Mouse (Mus musculus) hindbrain, embryonic 10.5 days (tissue): ENCODE results near the gene Eps15. TPM values are rescaled to one million over a fixed set of nuclear protein-coding genes. Genes with fewer than 3 reads are reported as not detected.

Experiments
- DNase-seq: peaks from one replicate; pipeline ENCODE4 v3.0.0-alpha.2; 2017; ENCODE audit warnings: low spot score
- H3K27ac ChIP-seq: fragments of 300-500 bp; sonication (generic); 2 replicates; pipeline ENCODE4 v1.5.1; 2016; ENCODE audit warnings: mild to moderate bottlenecking, moderate library complexity
- H3K27me3 ChIP-seq: fragments of 300-500 bp; sonication (generic); 2 replicates; pipeline ENCODE4 v1.6.1; 2016; ENCODE audit warnings: mild to moderate bottlenecking; ENCODE audit not compliant: poor library complexity, insufficient read depth, severe bottlenecking
- H3K36me3 ChIP-seq: fragments of 300-500 bp; sonication (generic); 2 replicates; pipeline ENCODE4 v1.6.1; 2016; ENCODE audit warnings: mild to moderate bottlenecking, moderate library complexity
- H3K4me1 ChIP-seq: fragments of 300-500 bp; sonication (generic); replicated peaks from 2 replicates; pipeline ENCODE4 v1.6.1; 2016; ENCODE audit warnings: mild to moderate bottlenecking
- H3K4me3 ChIP-seq: fragments of 300-500 bp; sonication (generic); 2 replicates; pipeline ENCODE4 v1.5.1; 2016; ENCODE audit warnings: mild to moderate bottlenecking, moderate library complexity
- H3K9me3 ChIP-seq: fragments of 300-500 bp; sonication (generic); 2 replicates; pipeline ENCODE4 v1.6.1; 2016; ENCODE audit warnings: mild to moderate bottlenecking, moderate library complexity
- WGBS: fragments of 180-500 bp; shearing (Covaris S2); methylation state at CpG from one replicate; pipeline ENCODE4 v1.1.7; 2016; 5-methylcytosine and 5-hydroxymethylcytosine counted together
- polyA plus RNA-seq: library from polyadenylated mRNA; unstranded; fragments of >200 nt; fragmentation: Nextera tagmentation; extraction: Ambion mirVana; gene quantifications from 2 replicates; pipeline ENCODE4 v1.2.1, GENCODE M21; 2016

The Eps15 gene
- 39.4 and 41.6 TPM in 2 replicates for polyA plus RNA-seq

GRCm38 (mm10) chr4:109279689-109280458, at the start of gene Eps15:
Gene Eps15, plus strand, starts transcription at chr4:109280268.
- WGBS: 3% methylated on average over 44 of the region's 44 CpGs
- H3K27ac ChIP-seq: peak within 1 kb of the TSS; percentile 93

GRCm38 (mm10) chr4:109234185-109234584, 45.9 kb upstream of the Eps15 start, which contains the start of gene Calr4:
Gene Calr4, plus strand, starts transcription at chr4:109234485.
- Histone ChIP-seq H3K27ac (no peak within 1 kb of the TSS), H3K36me3 (no peaks in the 10 kb centered on the region), H3K4me1 (peaks cover 17% of the 10 kb centered on the region), H3K9me3 (no peaks in the 10 kb centered on the region), H3K27me3 (no peaks in the 10 kb centered on the region), H3K4me3 (no peak within 1 kb of the TSS)
- WGBS: 83% methylated on average over 2 of the region's 2 CpGs
- DNase-seq: no peak

More at GRCm38 (mm10) chr4:109279689-109280458, at the start of gene Eps15:
- DNase-seq: peak; percentile 94
- H3K4me3 ChIP-seq: peak within 1 kb of the TSS; percentile 94
- H3K9me3 ChIP-seq: no peaks in the 10 kb centered on the region
- H3K36me3 ChIP-seq: no peaks in the 10 kb centered on the region
- H3K27me3 ChIP-seq: peaks cover 9% of the 10 kb centered on the region
- H3K4me1 ChIP-seq: peaks cover 18% of the 10 kb centered on the region

- Histone ChIP-seq H3K27me3 (no peaks in the 10 kb centered on the region), H3K36me3 (no peaks in the 10 kb centered on the region), H3K4me3 (no peak overlapping the region), H3K9me3 (no peaks in the 10 kb centered on the region), H3K4me1 (peaks cover 13% of the 10 kb centered on the region), H3K27ac (no peak overlapping the region)
- 82% methylated on average over 9 of the region's 9 CpGs for WGBS
- DNase-seq: no peak
Measured at GRCm38 (mm10) chr4:109234806-109235350, 45.2 kb upstream of the Eps15 start.

- peak overlapping the region; percentile 69; the same call in 1 of the 2 replicates for H3K27ac ChIP-seq
- peaks cover 16% of the 10 kb centered on the region for H3K4me1 ChIP-seq
- no peak for DNase-seq
- H3K9me3 ChIP-seq: no peaks in the 10 kb centered on the region
- 71% methylated on average over 7 of the region's 7 CpGs for WGBS
- no peak overlapping the region for H3K4me3 ChIP-seq
- H3K36me3 ChIP-seq: no peaks in the 10 kb centered on the region
- no peaks in the 10 kb centered on the region; the same call in 1 of the 2 replicates for H3K27me3 ChIP-seq
Measured at GRCm38 (mm10) chr4:109236186-109236879, 43.7 kb upstream of the Eps15 start.

- 86% methylated on average over 24 of the region's 24 CpGs for WGBS
- Histone ChIP-seq H3K27me3 (no peaks in the 10 kb centered on the region; the same call in 1 of the 2 replicates), H3K9me3 (no peaks in the 10 kb centered on the region), H3K36me3 (no peaks in the 10 kb centered on the region), H3K27ac (no peak overlapping the region), H3K4me1 (peaks cover 19% of the 10 kb centered on the region), H3K4me3 (no peak overlapping the region)
- no peak for DNase-seq
Measured at GRCm38 (mm10) chr4:109238428-109239268, 41.4 kb upstream of the Eps15 start.

GRCm38 (mm10) chr4:109241221-109241620, 38.8 kb upstream of the Eps15 start:
- H3K4me3 ChIP-seq: no peak overlapping the region
- H3K27me3 ChIP-seq: no peaks in the 10 kb centered on the region; the same call in 1 of the 2 replicates
- peak; percentile 15 for DNase-seq
- H3K4me1 ChIP-seq: peaks cover 17% of the 10 kb centered on the region
- H3K27ac ChIP-seq: no peak overlapping the region
- no peaks in the 10 kb centered on the region for H3K9me3 ChIP-seq
- no peaks in the 10 kb centered on the region for H3K36me3 ChIP-seq

- no peak overlapping the region for H3K27ac ChIP-seq
- no peak for DNase-seq
Measured at GRCm38 (mm10) chr4:109241934-109242333, 38.1 kb upstream of the Eps15 start.

GRCm38 (mm10) chr4:109244506-109244905, 35.6 kb upstream of the Eps15 start:
- H3K27ac ChIP-seq: no peak overlapping the region
- no peaks in the 10 kb centered on the region for H3K36me3 ChIP-seq
- no peaks in the 10 kb centered on the region for H3K9me3 ChIP-seq
- no peak overlapping the region for H3K4me3 ChIP-seq
- DNase-seq: no peak
- H3K4me1 ChIP-seq: peaks cover 7% of the 10 kb centered on the region; the same call in 1 of the 2 replicates
- no peaks in the 10 kb centered on the region; the same call in 1 of the 2 replicates for H3K27me3 ChIP-seq
- WGBS: 82% methylated on average over 7 of the region's 7 CpGs

More at GRCm38 (mm10) chr4:109241934-109242333, 38.1 kb upstream of the Eps15 start:
- Histone ChIP-seq H3K4me3 (no peak overlapping the region), H3K9me3 (no peaks in the 10 kb centered on the region), H3K36me3 (no peaks in the 10 kb centered on the region), H3K4me1 (peaks cover 10% of the 10 kb centered on the region), H3K27me3 (no peaks in the 10 kb centered on the region; the same call in 1 of the 2 replicates)
- 77% methylated on average over 4 of the region's 4 CpGs for WGBS

- Histone ChIP-seq H3K36me3 (no peaks in the 10 kb centered on the region), H3K27me3 (no peaks in the 10 kb centered on the region; the same call in 1 of the 2 replicates), H3K27ac (no peak overlapping the region), H3K4me3 (no peak overlapping the region), H3K4me1 (peaks cover 7% of the 10 kb centered on the region; the same call in 1 of the 2 replicates), H3K9me3 (no peaks in the 10 kb centered on the region)
- 83% methylated on average over 6 of the region's 6 CpGs for WGBS
- DNase-seq: no peak
Measured at GRCm38 (mm10) chr4:109245016-109245620, 35.0 kb upstream of the Eps15 start.

- WGBS: 45% methylated on average over 3 of the region's 3 CpGs
- H3K4me3 ChIP-seq: no peak overlapping the region
- peak; percentile 30 for DNase-seq
- H3K36me3 ChIP-seq: no peaks in the 10 kb centered on the region
- H3K27ac ChIP-seq: no peak overlapping the region
- no peaks in the 10 kb centered on the region for H3K9me3 ChIP-seq
- no peaks in the 10 kb centered on the region for H3K27me3 ChIP-seq
- H3K4me1 ChIP-seq: 0 out of 2 replicates have a peak, but pooled peaks cover 3% of the 10 kb centered on the region
Measured at GRCm38 (mm10) chr4:109251605-109252004, 28.5 kb upstream of the Eps15 start.

GRCm38 (mm10) chr4:109252199-109252598, 27.9 kb upstream of the Eps15 start:
- WGBS: 84% methylated on average over 4 of the region's 4 CpGs
- Histone ChIP-seq H3K9me3 (no peaks in the 10 kb centered on the region), H3K36me3 (no peaks in the 10 kb centered on the region), H3K27ac (no peak overlapping the region), H3K4me3 (no peak overlapping the region), H3K4me1 (0 out of 2 replicates have a peak, but pooled peaks cover 3% of the 10 kb centered on the region), H3K27me3 (no peaks in the 10 kb centered on the region)
- DNase-seq: no peak
